Mouse (Mus musculus) large intestine, adult 2 months (tissue): ENCODE measurements around the gene AL732309.1. TPM values are rescaled to one million over a fixed set of nuclear protein-coding genes. Genes with fewer than 3 reads are reported as not detected.

ENCODE experiments used
- polyA plus RNA-seq: library from polyadenylated mRNA; depleted of rRNA; stranded (reverse); fragments of >200 nt; gene quantifications from 2 replicates; pipeline ENCODE4 v1.2.3, GENCODE M21; 2012; rRNA removed

The AL732309.1 gene
- polyA plus RNA-seq, 1 experiment = 24.7 TPM

Other genes with a start within 250 kb of the AL732309.1 start
- 48.7 and 62.3 TPM in 2 replicates for gene Nsmf, start 192.5 kb downstream of the AL732309.1 start, polyA plus RNA-seq
- gene Entpd8, start 166.6 kb downstream of the AL732309.1 start, polyA plus RNA-seq = 176 and 274 TPM in 2 replicates
- 39.3 and 46.9 TPM in 2 replicates for gene Noxa1, start 151.7 kb downstream of the AL732309.1 start, polyA plus RNA-seq
- 23.6 and 24.9 TPM in 2 replicates for gene Nrarp, start 66.1 kb downstream of the AL732309.1 start, polyA plus RNA-seq
- gene Tor4a, start 50.0 kb downstream of the AL732309.1 start, polyA plus RNA-seq = 22.7 and 31.7 TPM in 2 replicates
- 60.9 and 89.7 TPM in 2 replicates for gene Nelfb, start 35.4 kb downstream of the AL732309.1 start, polyA plus RNA-seq
- not detected in 2 replicates for gene Stpg3, start 32.2 kb downstream of the AL732309.1 start, polyA plus RNA-seq
- gene Fam166a, start 28.1 kb downstream of the AL732309.1 start, polyA plus RNA-seq = not detected in 2 replicates
- 937 and 978 TPM in 2 replicates for gene Tubb4b, start 22.2 kb downstream of the AL732309.1 start, polyA plus RNA-seq
- gene Slc34a3, start 12.5 kb downstream of the AL732309.1 start, polyA plus RNA-seq = 0.52 and 2.9 TPM in 2 replicates
- gene Rnf224, start 10.1 kb downstream of the AL732309.1 start, polyA plus RNA-seq = not detected in 2 replicates
- 18.0 and 33.6 TPM in 2 replicates for gene Rnf208, start 4.6 kb downstream of the AL732309.1 start, polyA plus RNA-seq
- 1.6 and 1.8 TPM in 2 replicates for gene Cysrt1, start 4.4 kb downstream of the AL732309.1 start, polyA plus RNA-seq
- 30.4 and 35.0 TPM in 2 replicates for gene Tmem203, start 8.6 kb upstream of the AL732309.1 start, polyA plus RNA-seq
- 212 and 278 TPM in 2 replicates for gene Tprn, start 15.8 kb upstream of the AL732309.1 start, polyA plus RNA-seq
- gene Ssna1, start 25.6 kb upstream of the AL732309.1 start, polyA plus RNA-seq = 47.8 and 56.0 TPM in 2 replicates
- gene Anapc2, start 25.6 kb upstream of the AL732309.1 start, polyA plus RNA-seq = 64.2 and 103 TPM in 2 replicates
- gene Tmem210, start 41.3 kb upstream of the AL732309.1 start, polyA plus RNA-seq = not detected in 2 replicates
- gene Lrrc26, start 43.1 kb upstream of the AL732309.1 start, polyA plus RNA-seq = 92.7 and 108 TPM in 2 replicates
- gene Grin1, start 72.3 kb upstream of the AL732309.1 start, polyA plus RNA-seq = 0.48 and 0.63 TPM in 2 replicates
- gene Man1b1, start 85.5 kb upstream of the AL732309.1 start, polyA plus RNA-seq = 27.5 and 31.2 TPM in 2 replicates
- gene Dpp7, start 109.5 kb upstream of the AL732309.1 start, polyA plus RNA-seq = 24.2 and 28.6 TPM in 2 replicates
- 61.6 and 68.8 TPM in 2 replicates for gene Uap1l1, start 118.8 kb upstream of the AL732309.1 start, polyA plus RNA-seq
- 26.0 and 26.7 TPM in 2 replicates for gene Sapcd2, start 125.5 kb upstream of the AL732309.1 start, polyA plus RNA-seq
- gene Entpd2, start 149.0 kb upstream of the AL732309.1 start, polyA plus RNA-seq = 36.7 and 40.4 TPM in 2 replicates
- 91.9 and 126 TPM in 2 replicates for gene Npdc1, start 152.5 kb upstream of the AL732309.1 start, polyA plus RNA-seq
- gene Fut7, start 176.4 kb upstream of the AL732309.1 start, polyA plus RNA-seq = 0.52 and 0.88 TPM in 2 replicates
- gene Abca2, start 181.8 kb upstream of the AL732309.1 start, polyA plus RNA-seq = 7.5 and 12.4 TPM in 2 replicates
- gene Clic3, start 210.0 kb upstream of the AL732309.1 start, polyA plus RNA-seq = 1.3 and 1.4 TPM in 2 replicates
- 45.6 and 48.9 TPM in 2 replicates for gene Paxx, start 214.2 kb upstream of the AL732309.1 start, polyA plus RNA-seq
- gene Ptgds, start 223.2 kb upstream of the AL732309.1 start, polyA plus RNA-seq = 0.53 and 1.0 TPM in 2 replicates
- not detected in 2 replicates for gene Lcn12, start 247.0 kb upstream of the AL732309.1 start, polyA plus RNA-seq